Mouse (Mus musculus) kidney, adult 11 months (tissue): ENCODE data around the gene Hist1h3g.
"Not testable (repeated sequence)": the region's sequence is repeated elsewhere in the genome, so short reads cannot be mapped to it uniquely, and the experiment has no call there.

ENCODE experiments used
- DNase-seq: peaks from one replicate; pipeline ENCODE4 v3.0.0; 2022

Gene Hist1h3g

DNA sequence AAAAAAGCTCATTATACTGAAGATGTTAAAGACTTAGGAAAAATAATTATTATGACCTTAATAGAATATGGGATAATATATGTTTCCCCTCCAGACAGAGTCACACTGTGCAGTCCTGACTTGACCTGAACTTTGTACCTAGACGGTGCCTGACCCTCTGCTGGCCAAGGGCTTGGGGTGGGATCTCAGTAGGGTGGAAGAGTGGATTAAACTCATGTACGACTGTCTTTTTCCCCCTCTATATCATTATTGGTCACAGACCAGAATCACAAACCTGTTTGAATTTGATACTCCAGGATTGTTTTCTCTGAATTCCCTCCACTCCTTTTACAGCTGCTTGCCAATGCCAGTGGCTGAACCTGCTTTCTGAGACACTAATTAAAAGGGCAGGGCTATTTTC, 25.5 kb downstream of the Hist1h3g start:
- DNase-seq = not testable (repeated sequence)

- not testable (repeated sequence) for DNase-seq
Observed at GRCm38 (mm10) chr13:23561531-23561882, 26.3 kb downstream of the Hist1h3g start.

DNA sequence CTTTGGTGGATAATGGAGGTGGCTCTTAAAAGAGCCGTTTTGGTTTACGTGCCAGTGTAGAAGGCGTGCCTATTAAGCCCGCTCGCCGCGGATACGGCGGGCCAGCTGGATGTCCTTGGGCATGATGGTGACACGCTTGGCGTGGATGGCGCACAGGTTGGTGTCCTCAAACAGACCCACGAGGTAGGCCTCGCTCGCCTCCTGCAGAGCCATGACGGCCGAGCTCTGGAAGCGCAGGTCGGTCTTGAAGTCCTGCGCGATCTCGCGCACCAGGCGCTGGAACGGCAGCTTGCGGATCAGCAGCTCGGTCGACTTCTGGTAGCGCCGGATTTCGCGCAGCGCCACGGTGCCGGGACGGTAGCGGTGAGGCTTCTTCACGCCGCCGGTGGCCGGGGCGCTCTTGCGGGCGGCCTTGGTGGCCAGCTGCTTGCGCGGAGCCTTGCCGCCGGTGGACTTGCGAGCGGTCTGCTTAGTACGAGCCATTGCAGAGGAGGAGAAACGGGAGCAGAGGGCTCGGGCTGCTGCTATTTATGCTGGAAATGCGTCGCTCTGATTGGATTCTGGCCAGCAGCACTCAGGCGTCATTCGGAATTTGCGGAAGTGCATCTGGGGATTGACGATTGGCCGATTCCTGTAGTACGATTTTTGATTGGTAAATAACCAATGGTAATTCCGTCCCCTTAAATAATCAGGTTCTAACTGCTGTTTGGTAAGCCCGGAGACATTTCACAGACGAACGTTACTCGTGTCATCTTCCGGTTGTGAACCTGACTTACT, 26.8 kb downstream of the Hist1h3g start, which contains the start of gene Hist1h3e:
TSS of gene Hist1h3e (minus strand) at position 487 of the 777 bp plus-strand sequence.
- DNase-seq = peak; percentile 91

GRCm38 (mm10) chr13:23562699-23563462, 27.7 kb downstream of the Hist1h3g start:
- DNase-seq = no peak

DNA sequence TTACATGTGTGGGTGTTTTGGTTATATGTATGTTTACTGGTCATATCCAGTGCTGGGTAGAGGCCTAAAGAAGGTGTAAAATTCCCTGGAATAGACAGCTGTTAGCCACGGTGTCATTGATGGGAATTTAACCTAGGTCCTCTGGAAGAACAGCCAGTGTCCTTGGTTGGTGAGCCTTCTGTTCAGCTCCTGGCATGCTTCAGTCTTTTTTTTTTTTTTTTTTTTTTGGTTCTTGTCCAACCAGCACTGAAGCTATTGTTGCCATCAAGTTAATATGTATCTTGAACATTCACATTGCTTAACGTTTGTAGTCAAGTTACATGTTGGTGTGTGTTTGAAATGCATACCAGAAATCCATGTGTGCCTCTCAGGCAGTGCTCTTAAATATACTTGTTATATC, 29.3 kb downstream of the Hist1h3g start:
- DNase-seq = no peak

DNA sequence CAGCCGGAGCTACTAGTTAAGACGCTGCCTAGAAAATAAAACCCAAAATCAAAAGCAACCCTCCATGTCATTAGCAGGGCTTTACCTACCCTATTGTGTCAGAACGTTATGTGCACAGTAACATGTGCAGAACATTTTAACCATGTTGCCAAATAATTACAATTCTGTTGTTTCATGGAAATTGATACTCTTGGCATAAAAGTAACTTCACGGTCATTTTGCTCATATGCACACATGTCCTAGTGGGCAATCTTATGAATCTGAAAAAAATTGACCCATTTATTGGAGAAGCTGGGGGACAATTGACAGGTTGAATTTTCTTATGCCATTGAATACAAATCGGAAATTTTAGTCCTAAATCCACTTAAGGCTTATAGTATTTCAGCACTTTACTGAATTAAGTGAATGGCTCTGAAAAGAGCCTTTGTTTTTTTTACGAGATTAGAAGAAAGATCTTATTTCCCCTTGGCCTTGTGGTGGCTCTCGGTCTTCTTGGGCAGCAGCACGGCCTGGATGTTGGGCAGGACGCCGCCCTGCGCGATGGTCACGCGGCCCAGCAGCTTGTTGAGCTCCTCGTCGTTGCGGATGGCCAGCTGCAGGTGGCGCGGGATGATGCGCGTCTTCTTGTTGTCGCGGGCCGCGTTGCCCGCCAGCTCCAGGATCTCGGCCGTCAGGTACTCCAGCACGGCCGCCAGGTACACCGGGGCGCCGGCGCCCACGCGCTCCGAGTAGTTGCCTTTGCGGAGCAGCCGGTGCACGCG, 35.2 kb downstream of the Hist1h3g start:
- not testable (repeated sequence) for DNase-seq

DNA sequence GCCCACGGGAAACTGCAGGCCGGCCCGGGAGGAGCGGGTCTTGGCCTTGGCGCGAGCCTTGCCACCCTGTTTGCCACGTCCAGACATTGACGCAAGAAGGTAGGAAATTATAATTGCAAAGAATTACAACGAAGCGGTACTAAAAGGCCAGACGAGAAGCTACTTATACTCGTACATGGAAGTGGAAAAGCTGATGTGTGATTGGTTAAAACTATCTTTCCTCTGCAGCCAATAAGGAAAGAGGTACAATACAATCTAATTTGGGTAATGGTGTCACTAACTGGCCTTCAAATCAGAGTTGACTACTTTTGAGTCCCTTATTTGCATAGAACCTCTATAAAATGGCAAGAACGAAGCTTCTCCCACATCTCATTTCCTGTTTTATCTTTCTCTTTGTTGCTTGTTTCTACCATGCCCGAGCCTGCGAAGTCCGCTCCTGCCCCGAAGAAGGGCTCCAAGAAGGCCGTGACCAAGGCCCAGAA, 35.8 kb downstream of the Hist1h3g start, which contains the start of the genes Hist1h2ae and Hist1h2bg:
TSS of gene Hist1h2ae (minus strand) at position 199 of the 482 bp plus-strand sequence.
TSS of gene Hist1h2bg (plus strand) at position 375 of the 482 bp plus-strand sequence.
- DNase-seq = peak; percentile 38

- not testable (repeated sequence) for DNase-seq
Observed at GRCm38 (mm10) chr13:23571504-23572217, 36.4 kb downstream of the Hist1h3g start.

DNA sequence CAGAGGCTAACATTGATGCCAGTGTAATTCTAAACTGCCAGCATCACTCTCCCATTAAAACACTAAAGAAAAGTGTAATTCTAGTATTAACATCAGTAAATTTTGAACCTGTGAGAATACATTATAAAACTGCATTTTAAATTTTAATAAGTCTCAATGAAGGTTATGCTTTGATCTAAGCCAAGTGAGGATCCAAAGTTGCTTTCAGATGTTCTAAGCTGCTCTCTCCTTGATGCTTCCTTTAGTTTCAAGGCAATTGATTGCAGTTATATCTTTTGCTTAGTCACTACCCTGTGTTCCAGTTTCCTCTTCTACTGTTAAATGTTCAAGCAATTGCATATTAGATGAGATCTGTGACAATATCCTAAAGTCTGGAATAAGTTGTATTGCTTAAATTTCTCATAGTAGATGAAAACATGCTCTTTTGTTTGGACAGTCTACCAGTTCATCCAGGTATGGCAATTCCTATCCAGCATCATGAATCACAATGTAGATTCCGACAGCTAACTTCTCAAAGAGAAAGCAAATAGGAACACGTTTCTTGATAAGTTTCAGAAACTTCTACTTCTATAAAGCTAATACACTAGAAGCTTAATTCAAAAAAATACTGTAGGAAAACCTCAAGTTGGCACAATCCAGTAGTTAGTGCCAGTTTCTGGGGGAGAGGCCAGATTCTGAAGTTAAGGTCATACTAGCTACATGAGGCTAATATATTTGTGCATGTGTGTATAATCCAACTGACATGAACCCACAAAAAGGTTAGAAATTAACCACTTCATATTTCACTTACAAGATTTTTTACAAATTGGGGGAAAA, 37.2 kb downstream of the Hist1h3g start:
- DNase-seq = no peak

GRCm38 (mm10) chr13:23573034-23573897, 38.0 kb downstream of the Hist1h3g start:
- DNase-seq = not testable (repeated sequence)

DNA sequence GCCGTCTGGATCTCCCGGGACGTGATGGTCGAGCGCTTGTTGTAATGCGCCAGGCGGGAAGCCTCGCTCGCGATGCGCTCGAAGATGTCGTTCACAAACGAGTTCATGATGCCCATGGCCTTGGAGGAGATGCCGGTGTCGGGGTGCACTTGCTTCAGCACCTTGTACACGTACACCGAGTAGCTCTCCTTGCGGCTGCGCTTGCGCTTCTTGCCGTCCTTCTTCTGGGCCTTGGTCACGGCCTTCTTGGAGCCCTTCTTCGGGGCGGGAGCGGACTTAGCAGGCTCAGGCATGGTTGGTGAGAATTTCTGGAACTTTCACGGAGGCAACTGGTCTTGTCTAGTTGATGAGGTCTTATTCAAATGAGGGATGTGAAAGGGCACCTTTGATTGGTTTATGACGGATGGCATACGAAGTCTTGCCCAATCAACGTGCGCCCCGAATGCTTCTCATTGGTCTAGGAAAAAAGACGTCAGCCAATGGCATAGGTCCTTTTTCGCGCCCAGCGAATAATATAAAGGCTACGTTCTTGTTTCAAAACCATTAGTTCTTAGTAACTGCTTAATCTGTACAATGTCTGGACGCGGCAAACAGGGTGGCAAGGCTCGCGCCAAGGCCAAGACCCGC, 38.8 kb downstream of the Hist1h3g start, which contains the start of the genes Hist1h2bf and Hist1h2ad:
TSS of gene Hist1h2bf (minus strand) at position 299 of the 627 bp plus-strand sequence.
TSS of gene Hist1h2ad (plus strand) at position 484 of the 627 bp plus-strand sequence.
- DNase-seq = peak; percentile 79

GRCm38 (mm10) chr13:23574546-23575170, 39.4 kb downstream of the Hist1h3g start:
- not testable (repeated sequence) for DNase-seq

DNA sequence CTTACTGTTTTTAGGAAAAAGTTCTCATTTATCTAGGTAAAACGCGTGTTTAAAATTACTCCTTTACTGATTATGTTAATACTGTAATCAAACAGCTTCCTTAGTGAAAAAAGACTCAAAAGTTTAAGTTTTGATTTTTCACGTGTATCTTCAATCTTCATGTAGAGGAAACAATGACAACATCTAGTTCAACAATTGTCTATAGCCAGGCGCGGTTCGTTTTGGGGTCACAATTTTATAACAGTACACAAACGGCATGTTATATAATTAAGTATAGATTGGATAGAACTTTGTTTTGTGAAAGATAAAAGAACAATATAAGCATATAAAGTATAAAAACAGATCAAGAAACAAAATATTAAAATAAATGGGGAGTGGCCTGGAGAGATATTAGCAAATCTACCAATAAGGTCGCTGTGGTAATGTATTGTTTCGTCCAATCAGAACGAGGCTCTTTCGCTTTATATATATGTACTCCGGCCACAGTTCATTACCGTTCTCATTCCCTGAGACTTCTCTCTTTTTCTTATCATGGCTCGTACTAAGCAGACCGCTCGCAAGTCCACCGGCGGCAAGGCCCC, 40.1 kb downstream of the Hist1h3g start, which contains the start of gene Hist1h3d:
TSS of gene Hist1h3d (plus strand) at position 493 of the 581 bp plus-strand sequence.
- no peak for DNase-seq

DNA sequence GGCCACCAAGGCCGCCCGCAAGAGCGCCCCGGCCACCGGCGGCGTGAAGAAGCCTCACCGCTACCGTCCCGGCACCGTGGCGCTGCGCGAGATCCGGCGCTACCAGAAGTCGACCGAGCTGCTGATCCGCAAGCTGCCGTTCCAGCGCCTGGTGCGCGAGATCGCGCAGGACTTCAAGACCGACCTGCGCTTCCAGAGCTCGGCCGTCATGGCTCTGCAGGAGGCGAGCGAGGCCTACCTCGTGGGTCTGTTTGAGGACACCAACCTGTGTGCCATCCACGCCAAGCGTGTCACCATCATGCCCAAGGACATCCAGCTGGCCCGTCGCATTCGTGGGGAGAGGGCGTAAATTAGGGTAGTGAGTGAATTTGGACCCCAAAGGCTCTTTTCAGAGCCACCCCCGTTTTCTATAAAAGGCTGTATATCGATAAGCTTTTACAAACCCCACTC, 40.7 kb downstream of the Hist1h3g start:
- not testable (repeated sequence) for DNase-seq

DNA sequence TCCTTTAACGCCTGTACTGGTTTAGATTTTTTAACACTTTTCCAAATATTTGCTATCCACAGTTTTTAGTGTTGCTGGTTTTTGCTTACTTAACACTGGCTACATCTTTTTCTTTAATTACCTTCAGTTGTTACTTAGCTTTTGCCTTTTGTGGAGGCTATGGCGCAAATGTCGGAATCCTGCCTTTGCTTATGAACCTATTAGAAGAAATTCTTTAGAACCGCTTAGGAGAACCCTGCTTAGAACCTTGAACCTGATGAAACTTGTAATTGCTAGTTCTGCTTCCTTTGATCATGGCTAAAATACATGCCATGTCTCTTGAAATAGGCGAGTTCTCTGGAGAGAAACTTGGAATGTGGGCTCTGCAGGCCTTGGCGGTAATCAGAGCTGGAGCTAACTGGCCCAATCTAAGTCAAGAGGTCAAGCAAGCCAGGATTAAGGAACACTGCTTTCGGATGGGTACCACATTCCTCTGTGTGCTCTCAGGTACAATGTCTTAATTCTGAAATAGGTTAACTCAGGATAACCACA, 41.2 kb downstream of the Hist1h3g start:
- DNase-seq = no peak

DNA sequence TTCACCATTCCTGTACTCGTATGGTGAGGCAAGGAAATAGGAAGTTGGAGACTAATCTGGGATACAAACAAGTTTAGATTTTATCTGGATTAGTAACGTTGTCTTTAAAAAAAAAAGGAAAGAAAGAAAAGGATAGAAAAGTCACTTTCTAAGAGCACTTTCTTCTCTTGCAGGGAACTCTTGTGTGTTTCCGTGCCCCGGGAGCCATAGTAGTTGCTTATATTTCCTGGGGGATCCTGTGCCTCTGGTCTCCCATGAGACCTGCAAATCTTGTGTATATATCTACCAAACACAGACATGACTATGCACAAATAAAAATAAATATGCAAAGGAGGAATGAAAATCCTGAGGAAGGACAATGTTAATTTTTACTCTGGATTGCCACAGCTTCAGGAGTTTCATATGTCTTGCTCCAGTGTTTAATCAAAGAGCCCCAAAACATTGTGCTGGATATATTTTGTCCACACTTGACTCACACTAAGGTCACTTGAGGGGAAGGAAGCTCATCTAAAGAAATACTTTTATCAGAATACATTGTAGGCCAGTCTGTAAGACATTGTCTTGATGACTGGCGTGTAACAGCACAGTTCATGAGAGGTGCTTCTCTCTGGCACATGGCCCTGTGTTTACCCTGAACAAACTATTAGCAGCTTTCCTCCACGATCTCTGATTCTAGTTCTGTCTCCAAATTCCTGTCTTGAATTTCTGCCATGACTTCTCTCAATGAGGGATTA, 41.9 kb downstream of the Hist1h3g start:
- DNase-seq = no peak

GRCm38 (mm10) chr13:23577835-23578234, 42.6 kb downstream of the Hist1h3g start:
- DNase-seq = no peak
